Mouse (Mus musculus) hindbrain, embryonic 11.5 days (tissue): ENCODE measurements at regions not wholly inside any gene's neighbourhood (a gene's known extent, or its start where the extent isn't known, plus 50 kb on each side); places are given as distances from the start of the nearest gene placed in this dataset.

Experiments used
- ATAC-seq: fragments of 200-750 bp; cut with Nextera tagmentation; 2 replicates; pipeline ENCODE4 v1.8.0; 2017; ENCODE audit warnings: mild to moderate bottlenecking, moderate TSS enrichment, moderate library complexity; ENCODE audit not compliant: low FRiP score
- DNase-seq: peaks from one replicate; pipeline ENCODE4 v3.0.0-alpha.2; 2015; ENCODE audit warnings: low spot score
- H3K27ac ChIP-seq: fragments of 300-500 bp; sonication (generic); 2 replicates; pipeline ENCODE4 v1.5.1; 2014; ENCODE audit warnings: mild to moderate bottlenecking, low read depth, low read length
- H3K27me3 ChIP-seq: fragments of 300-500 bp; sonication (generic); 2 replicates; pipeline ENCODE4 v1.6.1; 2014; ENCODE audit warnings: mild to moderate bottlenecking, low read length, moderate library complexity, mixed read lengths; ENCODE audit not compliant: control insufficient read depth, insufficient read depth
- H3K36me3 ChIP-seq: fragments of 300-500 bp; sonication (generic); 2 replicates; pipeline ENCODE4 v1.6.1; 2014; ENCODE audit warnings: mild to moderate bottlenecking, low read length, moderate library complexity, mixed read lengths; ENCODE audit not compliant: control insufficient read depth, insufficient read depth
- H3K4me1 ChIP-seq: fragments of 300-500 bp; sonication (generic); replicated peaks from 2 replicates; pipeline ENCODE4 v1.6.1; 2014; ENCODE audit warnings: low read length, mixed read lengths; ENCODE audit not compliant: control insufficient read depth, insufficient read depth
- H3K4me2 ChIP-seq: fragments of 300-500 bp; sonication (generic); replicated peaks from 2 replicates; pipeline ENCODE4 v1.6.1; 2014; ENCODE audit warnings: mild to moderate bottlenecking, low read depth, low read length
- H3K4me3 ChIP-seq: fragments of 300-500 bp; sonication (generic); 2 replicates; pipeline ENCODE4 v1.5.1; 2014; ENCODE audit warnings: low read depth, low read length
- H3K9ac ChIP-seq: fragments of 300-500 bp; sonication (generic); 2 replicates; pipeline ENCODE4 v1.6.1; 2014; ENCODE audit warnings: low read depth, low read length
- H3K9me3 ChIP-seq: fragments of 300-500 bp; sonication (generic); 2 replicates; pipeline ENCODE4 v1.6.1; 2016; ENCODE audit warnings: low read length; ENCODE audit not compliant: control insufficient read depth
- WGBS: fragments of 180-500 bp; shearing (Covaris S2); extraction: QIAGEN DNeasy Blood & Tissue Kit; methylation state at CpG from one replicate; pipeline ENCODE4 v1.1.7; 2014; 5-methylcytosine and 5-hydroxymethylcytosine counted together

DNA sequence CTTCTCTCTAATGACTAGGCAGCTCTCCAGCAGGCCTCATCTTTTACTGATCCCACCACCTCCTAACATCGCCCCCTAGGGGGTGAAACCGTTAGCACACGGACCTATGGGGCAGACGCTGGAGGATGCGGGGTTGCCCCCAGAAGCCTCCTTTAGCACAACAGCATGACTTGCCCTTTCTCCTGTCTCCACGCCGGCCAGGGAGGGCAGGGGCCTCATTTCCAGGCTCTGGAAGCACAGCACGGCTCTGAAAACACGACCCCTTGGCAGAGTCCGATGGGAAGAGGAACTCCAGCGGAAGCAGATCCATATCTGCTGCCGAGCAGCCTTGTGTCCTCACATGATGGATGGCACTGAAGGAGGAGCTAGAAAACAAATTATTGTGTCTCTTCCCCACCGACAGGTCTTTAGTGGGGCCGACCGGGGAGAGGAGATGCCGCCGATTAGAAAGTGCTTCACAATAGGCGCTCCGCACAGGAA lies 165.1 kb upstream of the Irx3 start:
- Histone ChIP-seq H3K4me2 (peak overlapping the region; percentile 29), H3K27ac (0 out of 2 replicates have a peak overlapping the region, but pooled peaks have one; percentile 14), H3K9me3 (no peaks in the 10 kb centered on the region), H3K9ac (no peak overlapping the region), H3K27me3 (no peaks in the 10 kb centered on the region), H3K4me3 (no peak overlapping the region), H3K36me3 (no peaks in the 10 kb centered on the region), H3K4me1 (no peaks in the 10 kb centered on the region)
- ATAC-seq (no peak; the same call in 1 of the 2 replicates), DNase-seq (peak; percentile 60)
- 37% methylated on average over 19 of the region's 19 CpGs for whole genome bisulfite sequencing

GRCm38 (mm10) chr8:91961696-91962095 lies 159.8 kb upstream of the Irx3 start:
- no peak for DNase-seq
- no peak overlapping the region for H3K27ac ChIP-seq
- no peak for ATAC-seq
- no peaks in the 10 kb centered on the region for H3K9me3 ChIP-seq
- H3K27me3 ChIP-seq = no peaks in the 10 kb centered on the region
- no peak overlapping the region for H3K4me3 ChIP-seq
- H3K4me1 ChIP-seq = no peaks in the 10 kb centered on the region
- H3K9ac ChIP-seq = no peak overlapping the region
- no peaks in the 10 kb centered on the region for H3K36me3 ChIP-seq
- H3K4me2 ChIP-seq = no peak overlapping the region
- 82% methylated on average over 5 of the region's 5 CpGs for WGBS

DNA sequence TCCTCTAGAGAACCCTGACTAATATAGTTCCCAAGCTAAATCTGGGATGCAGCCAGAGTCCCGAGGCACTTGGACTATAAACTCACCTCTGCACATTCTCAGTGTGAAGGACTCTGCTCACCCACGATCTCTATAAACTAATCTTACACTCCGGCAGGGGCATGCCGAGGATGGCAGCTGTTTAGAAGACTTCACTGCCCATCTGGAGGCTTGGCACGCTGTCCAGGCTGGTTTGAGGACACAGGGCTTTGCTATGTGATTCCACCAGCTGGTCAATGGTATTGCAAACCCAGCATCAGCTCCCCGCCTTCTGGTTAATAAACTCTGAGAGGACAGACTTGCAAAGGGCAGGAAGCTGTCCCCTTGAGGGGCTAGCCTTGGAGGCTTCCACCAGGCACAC lies 153.3 kb upstream of the Irx3 start:
- H3K9ac ChIP-seq = no peak overlapping the region
- no peaks in the 10 kb centered on the region for H3K4me1 ChIP-seq
- no peak overlapping the region for H3K27ac ChIP-seq
- no peak overlapping the region for H3K4me3 ChIP-seq
- H3K27me3 ChIP-seq = no peaks in the 10 kb centered on the region
- DNase-seq = no peak
- no peaks in the 10 kb centered on the region for H3K9me3 ChIP-seq
- no peak overlapping the region for H3K4me2 ChIP-seq
- no peak for ATAC-seq
- WGBS = 85% methylated on average over 6 of the region's 6 CpGs
- no peaks in the 10 kb centered on the region for H3K36me3 ChIP-seq

GRCm38 (mm10) chr8:91952981-91953380 lies 151.1 kb upstream of the Irx3 start:
- Histone ChIP-seq H3K9me3 (no peaks in the 10 kb centered on the region), H3K4me1 (no peaks in the 10 kb centered on the region), H3K27ac (no peak overlapping the region), H3K27me3 (no peaks in the 10 kb centered on the region), H3K9ac (no peak overlapping the region), H3K36me3 (no peaks in the 10 kb centered on the region), H3K4me2 (no peak overlapping the region), H3K4me3 (no peak overlapping the region)
- WGBS = 93% methylated on average over 4 of the region's 4 CpGs
- DNase-seq (no peak), ATAC-seq (no peak)

GRCm38 (mm10) chr8:91949110-91949509 lies 147.2 kb upstream of the Irx3 start:
- DNase-seq (no peak), ATAC-seq (no peak)
- no peak overlapping the region for H3K4me3 ChIP-seq
- H3K36me3 ChIP-seq = no peaks in the 10 kb centered on the region
- no peaks in the 10 kb centered on the region for H3K4me1 ChIP-seq
- no peak overlapping the region for H3K9ac ChIP-seq
- 73% methylated on average over 9 of the region's 9 CpGs for WGBS
- H3K27me3 ChIP-seq = no peaks in the 10 kb centered on the region
- H3K4me2 ChIP-seq = no peak overlapping the region
- H3K27ac ChIP-seq = no peak overlapping the region
- H3K9me3 ChIP-seq = no peaks in the 10 kb centered on the region

DNA sequence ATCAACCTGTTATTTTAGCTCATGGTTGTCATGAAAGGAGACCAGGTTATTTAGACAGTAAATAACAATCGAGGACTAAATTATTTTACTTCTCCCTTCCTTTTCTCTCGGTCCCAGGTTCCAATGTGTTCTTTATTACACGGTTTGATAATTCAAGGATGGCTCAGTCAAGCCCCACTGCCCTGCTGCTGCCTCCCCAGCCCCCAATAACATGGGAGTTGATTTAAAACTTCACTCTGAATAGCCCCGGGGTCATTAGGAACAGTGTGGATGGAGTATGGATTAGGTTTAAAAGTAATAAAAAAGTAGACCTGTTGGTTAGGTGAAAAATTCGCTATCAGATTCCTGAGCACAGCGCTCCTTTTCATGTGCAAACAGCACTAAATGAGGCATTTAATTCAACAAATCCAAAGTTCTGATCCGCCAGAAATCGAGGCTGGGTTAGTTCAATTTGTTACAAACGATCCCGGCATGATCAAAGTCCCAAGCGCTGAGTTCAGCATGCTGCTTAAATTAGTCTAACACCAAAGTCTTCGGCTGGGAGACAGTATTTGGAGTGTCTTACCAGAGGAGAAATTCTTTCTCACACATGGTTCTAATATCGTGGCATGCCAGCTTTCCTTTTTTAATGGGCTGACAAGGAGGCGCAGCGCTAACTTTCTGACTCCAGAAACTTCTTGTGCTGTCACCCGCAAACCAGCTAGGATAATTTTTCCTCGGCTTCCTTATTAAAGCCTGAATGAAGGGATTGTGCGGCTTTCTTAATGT lies 146.5 kb upstream of the Irx3 start:
- no peaks in the 10 kb centered on the region for H3K9me3 ChIP-seq
- H3K36me3 ChIP-seq = no peaks in the 10 kb centered on the region
- H3K4me1 ChIP-seq = no peaks in the 10 kb centered on the region
- no peak for DNase-seq
- H3K9ac ChIP-seq = no peak overlapping the region
- H3K27ac ChIP-seq = no peak overlapping the region
- no peaks in the 10 kb centered on the region for H3K27me3 ChIP-seq
- no peak for ATAC-seq
- 66% methylated on average over 18 of the region's 18 CpGs for WGBS
- H3K4me2 ChIP-seq = no peak overlapping the region
- no peak overlapping the region for H3K4me3 ChIP-seq

GRCm38 (mm10) chr8:91941005-91941404 lies 139.1 kb upstream of the Irx3 start:
- H3K4me3 ChIP-seq = no peak overlapping the region
- ATAC-seq (no peak), DNase-seq (no peak)
- H3K4me1 ChIP-seq = no peaks in the 10 kb centered on the region
- H3K27ac ChIP-seq = no peak overlapping the region
- no peaks in the 10 kb centered on the region for H3K36me3 ChIP-seq
- no peak overlapping the region for H3K4me2 ChIP-seq
- 0 out of 2 replicates have a peak, but pooled peaks cover 2% of the 10 kb centered on the region for H3K27me3 ChIP-seq
- no peak overlapping the region for H3K9ac ChIP-seq
- WGBS = 13% methylated on average over 5 of the region's 5 CpGs
- no peaks in the 10 kb centered on the region for H3K9me3 ChIP-seq

DNA sequence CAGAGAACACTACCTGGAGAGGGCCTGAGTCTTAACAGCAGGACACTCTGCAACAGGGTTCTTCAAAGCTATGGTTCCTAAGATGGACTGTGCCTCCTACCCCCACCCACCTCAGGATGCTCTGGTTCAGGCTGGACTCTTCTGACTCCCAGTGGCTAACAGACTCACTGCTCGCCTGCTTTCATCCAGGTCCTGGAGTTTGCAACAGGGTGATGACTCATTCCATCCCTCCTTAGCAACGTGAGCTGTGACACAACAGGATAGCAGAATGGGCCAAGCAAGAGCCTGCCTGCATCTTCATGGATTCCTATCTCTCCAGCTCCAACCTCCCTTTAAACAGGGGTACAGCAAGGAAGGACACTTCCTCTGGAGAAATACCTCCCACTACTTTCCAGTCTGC lies 135.4 kb upstream of the Irx3 start:
- no peak for ATAC-seq
- no peak for DNase-seq
- no peak overlapping the region for H3K4me2 ChIP-seq
- no peak overlapping the region for H3K27ac ChIP-seq
- no peak overlapping the region for H3K4me3 ChIP-seq
- 0 out of 2 replicates have a peak, but pooled peaks cover 2% of the 10 kb centered on the region for H3K27me3 ChIP-seq
- no peak overlapping the region for H3K9ac ChIP-seq
- no peaks in the 10 kb centered on the region for H3K36me3 ChIP-seq
- WGBS = 57% methylated on average over 2 of the region's 2 CpGs
- H3K9me3 ChIP-seq = no peaks in the 10 kb centered on the region
- H3K4me1 ChIP-seq = no peaks in the 10 kb centered on the region

GRCm38 (mm10) chr8:91930520-91930919 lies 128.7 kb upstream of the Irx3 start:
- no peak for DNase-seq
- WGBS = 72% methylated on average over 4 of the region's 4 CpGs
- no peaks in the 10 kb centered on the region for H3K9me3 ChIP-seq

More at GRCm38 (mm10) chr8:91930520-91930919, 128.7 kb upstream of the Irx3 start:
- Histone ChIP-seq H3K27me3 (no peaks in the 10 kb centered on the region), H3K9ac (no peak overlapping the region), H3K4me2 (no peak overlapping the region), H3K4me3 (no peak overlapping the region), H3K27ac (no peak overlapping the region), H3K4me1 (no peaks in the 10 kb centered on the region), H3K36me3 (no peaks in the 10 kb centered on the region)
- no peak for ATAC-seq
